Mouse (Mus musculus) brain, embryonic 14.5 days (tissue): ENCODE data around the gene Wdr53.

Experiments
- CTCF ChIP-seq: fragments of 200-500 bp; IDR thresholded peaks from 2 replicates; pipeline ENCODE4 v1.5.1; 2012; ENCODE audit warnings: inconsistent platforms, mild to moderate bottlenecking, moderate library complexity, borderline replicate concordance; ENCODE audit not compliant: insufficient read depth, insufficient read length; ENCODE audit errors: extremely low read depth
- POLR2A ChIP-seq: fragments of 200-500 bp; IDR thresholded peaks from 2 replicates; pipeline ENCODE4 v1.6.1; 2012; ENCODE audit warnings: mild to moderate bottlenecking, inconsistent platforms, borderline replicate concordance; ENCODE audit not compliant: poor library complexity, insufficient read depth, insufficient read length, severe bottlenecking; ENCODE audit errors: extremely low read depth

DNA sequence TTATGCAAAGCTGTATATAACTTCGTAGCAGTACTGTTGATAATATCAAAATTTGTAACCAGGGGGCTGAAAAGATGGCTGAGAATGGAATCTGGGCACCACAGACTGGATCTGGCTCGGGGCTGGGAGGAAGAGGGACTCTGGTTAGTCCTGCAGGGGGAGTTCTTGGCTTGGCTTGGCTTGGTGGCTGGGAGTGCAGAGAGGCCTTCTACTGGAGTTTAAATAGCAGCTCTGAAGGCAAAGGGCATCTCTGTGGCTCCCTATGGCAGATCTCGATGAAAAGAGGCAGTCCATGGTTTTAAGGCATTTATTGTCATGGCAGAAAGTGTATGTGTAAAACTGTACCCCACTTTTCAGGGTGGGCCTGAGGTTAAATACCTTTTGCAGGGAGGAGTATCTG is 42.1 kb upstream of the Wdr53 start:
- no peak for TF ChIP-seq CTCF
- TF ChIP-seq POLR2A: no peak
